Mouse (Mus musculus): Measurements from ENCODE around the gene Papola. TPM values are rescaled to one million over a fixed set of nuclear protein-coding genes. Genes with fewer than 3 reads are reported as not detected.

The Papola gene
- polyA plus RNA-seq, 1 experiment from 2014 or later = 167 TPM

DNA sequence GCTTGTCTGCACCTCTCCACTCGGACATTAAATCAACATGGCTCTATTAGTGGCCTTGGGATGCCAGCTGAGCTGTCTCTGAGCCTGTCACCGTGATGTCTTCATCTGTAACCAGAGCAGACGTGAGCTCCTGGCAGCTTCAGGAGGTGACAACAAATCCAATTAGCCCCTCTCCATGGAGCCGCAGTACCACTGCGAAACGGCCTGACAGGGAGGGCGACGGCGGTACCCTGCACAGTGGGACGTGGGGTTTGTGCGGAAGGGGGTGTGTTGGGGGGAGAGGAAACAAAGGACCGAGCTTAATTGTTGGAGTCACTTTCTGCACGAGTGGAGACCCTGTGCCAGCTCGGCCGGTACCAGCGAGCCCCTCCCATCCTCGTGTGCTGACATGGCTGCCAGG lies 90.6 kb downstream of the Papola start:
- H3K4me1 ChIP-seq = peaks cover 16% of the 10 kb centered on the region
- no peak overlapping the region for H3K9ac ChIP-seq
- H3K4me2 ChIP-seq = peak overlapping the region; percentile 35
- peaks cover 5% of the 10 kb centered on the region; the same call in 1 of the 2 replicates for H3K9me3 ChIP-seq
- H3K27me3 ChIP-seq (replicated peaks) = peaks cover 20% of the 10 kb centered on the region
- H3K36me3 ChIP-seq (replicated peaks) = no peaks in the 10 kb centered on the region
- no peak overlapping the region for H3K4me3 ChIP-seq
- peak; percentile 90 for ATAC-seq (replicated peaks)
- no peak overlapping the region for H3K27ac ChIP-seq
- 2% methylated on average over 17 of the region's 17 CpGs for WGBS

DNA sequence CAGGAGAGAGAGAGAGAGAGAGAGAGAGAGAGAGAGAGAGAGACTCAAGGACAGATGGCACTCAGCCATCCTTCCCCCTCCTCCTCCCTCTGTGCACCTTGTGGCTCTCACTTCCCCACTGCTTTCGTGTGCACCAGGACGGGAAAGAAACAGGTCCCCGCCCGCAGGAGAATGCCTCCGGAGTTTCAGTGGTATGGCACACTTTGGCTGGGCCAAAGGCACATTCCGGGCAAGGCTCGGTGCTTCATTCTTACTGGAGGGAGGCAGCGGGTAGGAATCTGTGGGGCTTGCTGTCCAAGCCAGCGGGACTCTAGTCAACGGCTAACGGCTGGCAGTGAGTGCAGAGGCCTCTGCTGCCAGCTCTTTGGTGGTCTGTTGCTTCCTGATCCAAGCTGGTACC lies 92.0 kb downstream of the Papola start:
- Histone ChIP-seq H3K27me3 (replicated peaks) (peaks cover 15% of the 10 kb centered on the region), H3K4me3 (no peak overlapping the region), H3K9ac (no peak overlapping the region), H3K27ac (no peak overlapping the region), H3K4me1 (peaks cover 16% of the 10 kb centered on the region), H3K4me2 (no peak overlapping the region), H3K9me3 (peaks cover 5% of the 10 kb centered on the region; the same call in 1 of the 2 replicates), H3K36me3 (replicated peaks) (no peaks in the 10 kb centered on the region)
- 59% methylated on average over 11 of the region's 11 CpGs for WGBS
- no peak for ATAC-seq (replicated peaks)

DNA sequence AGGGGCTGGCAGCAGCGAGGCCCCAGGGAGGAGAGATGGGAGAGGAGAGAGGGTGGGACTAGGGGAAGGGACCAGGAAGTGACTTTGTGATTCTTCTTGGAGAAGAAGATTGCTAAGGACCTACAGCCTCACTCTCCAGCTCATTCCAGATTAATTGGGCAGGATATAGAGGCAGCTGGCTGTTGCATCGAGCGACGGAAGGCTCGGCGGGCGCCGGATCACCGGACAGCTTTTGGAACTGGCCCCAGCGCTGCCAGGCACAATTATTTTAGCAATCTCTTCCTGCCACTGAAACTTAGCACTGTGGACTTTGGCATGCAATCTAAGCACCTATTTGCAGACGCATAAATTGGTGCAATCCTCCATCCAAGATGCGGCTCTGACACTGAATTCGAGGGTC lies 92.4 kb downstream of the Papola start:
- Histone ChIP-seq H3K4me3 (no peak overlapping the region), H3K27me3 (replicated peaks) (peaks cover 11% of the 10 kb centered on the region; the same call in 1 of the 2 replicates)
- no peak for ATAC-seq (replicated peaks)

DNA sequence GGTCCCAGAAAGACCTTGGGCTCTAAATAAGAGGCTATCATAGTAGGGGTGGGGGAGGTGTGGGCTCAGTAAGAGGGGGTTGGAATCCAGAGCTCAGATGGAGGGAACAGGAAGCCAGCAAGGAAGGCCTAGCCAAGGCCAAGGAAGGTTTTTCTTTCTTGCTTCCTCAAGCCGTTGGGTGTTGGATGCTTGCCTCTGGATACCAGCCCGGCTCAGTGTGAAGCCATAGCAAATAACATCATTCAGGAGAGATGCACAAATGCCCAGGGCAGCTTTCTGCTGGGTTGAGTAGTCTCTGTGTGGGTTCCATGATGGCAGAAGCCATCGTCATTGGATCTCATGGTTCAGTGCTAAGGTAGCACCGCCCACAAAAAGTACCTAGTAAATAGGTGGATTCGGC lies 94.3 kb downstream of the Papola start:
- peaks cover 16% of the 10 kb centered on the region for H3K4me1 ChIP-seq
- H3K9me3 ChIP-seq = peaks cover 5% of the 10 kb centered on the region; the same call in 1 of the 2 replicates
- H3K4me2 ChIP-seq = no peak overlapping the region
- H3K4me3 ChIP-seq = no peak overlapping the region
- H3K27me3 ChIP-seq (replicated peaks) = peaks cover 6% of the 10 kb centered on the region; the same call in 1 of the 2 replicates
- H3K36me3 ChIP-seq (replicated peaks) = no peaks in the 10 kb centered on the region
- 96% methylated on average over 5 of the region's 5 CpGs for WGBS
- ATAC-seq (replicated peaks) = no peak
- H3K9ac ChIP-seq = no peak overlapping the region
- H3K27ac ChIP-seq = no peak overlapping the region

More for the DNA sequence above, 92.4 kb downstream of the Papola start:
- 81% methylated on average over 13 of the region's 13 CpGs for WGBS
- Histone ChIP-seq H3K27ac (no peak overlapping the region), H3K36me3 (replicated peaks) (no peaks in the 10 kb centered on the region), H3K9me3 (peaks cover 5% of the 10 kb centered on the region; the same call in 1 of the 2 replicates), H3K4me2 (no peak overlapping the region), H3K9ac (no peak overlapping the region), H3K4me1 (peaks cover 16% of the 10 kb centered on the region)

DNA sequence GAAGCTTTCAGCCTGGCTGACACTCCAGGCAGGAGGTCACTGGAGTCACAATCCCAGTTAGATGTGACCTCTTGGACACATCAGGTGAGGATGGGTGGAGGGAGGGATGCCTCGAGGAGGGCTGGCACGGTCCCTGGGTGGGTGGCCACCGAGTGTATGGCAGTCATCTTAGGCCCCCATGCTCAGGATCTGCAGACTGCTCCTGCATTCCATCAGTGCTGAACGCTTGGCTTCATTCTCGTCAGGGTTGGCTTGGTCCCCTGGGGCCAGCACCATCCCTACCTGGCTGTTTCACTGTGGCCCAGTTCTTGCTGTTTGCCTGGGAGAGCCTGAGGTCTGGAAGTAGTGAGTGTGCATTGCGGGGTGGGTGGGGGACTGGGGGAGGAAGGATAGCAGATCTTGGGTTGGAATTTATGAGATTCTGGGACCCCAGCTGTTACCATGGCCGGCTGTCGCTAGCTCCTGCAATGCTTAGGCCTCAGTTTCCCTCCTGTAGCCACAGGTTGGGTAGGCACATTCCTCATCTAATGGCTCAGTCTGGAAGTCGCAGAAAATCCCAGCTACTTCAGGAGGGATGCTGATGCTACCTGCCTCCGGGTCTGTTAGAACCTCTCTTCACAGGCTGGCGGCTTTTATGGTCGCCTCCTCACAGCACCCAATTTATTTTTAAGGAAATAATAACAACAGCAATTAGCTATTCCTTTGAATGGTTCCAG lies 99.5 kb downstream of the Papola start:
- Histone ChIP-seq H3K4me1 (peaks cover 11% of the 10 kb centered on the region), H3K9ac (no peak overlapping the region), H3K9me3 (peaks cover 5% of the 10 kb centered on the region; the same call in 1 of the 2 replicates), H3K4me2 (no peak overlapping the region), H3K27ac (peak overlapping the region; percentile 66), H3K27me3 (replicated peaks) (no peaks in the 10 kb centered on the region), H3K36me3 (replicated peaks) (no peaks in the 10 kb centered on the region), H3K4me3 (no peak overlapping the region)
- ATAC-seq (replicated peaks) = peak; percentile 17; the same call in 1 of the 2 replicates
- 76% methylated on average over 12 of the region's 12 CpGs for WGBS

DNA sequence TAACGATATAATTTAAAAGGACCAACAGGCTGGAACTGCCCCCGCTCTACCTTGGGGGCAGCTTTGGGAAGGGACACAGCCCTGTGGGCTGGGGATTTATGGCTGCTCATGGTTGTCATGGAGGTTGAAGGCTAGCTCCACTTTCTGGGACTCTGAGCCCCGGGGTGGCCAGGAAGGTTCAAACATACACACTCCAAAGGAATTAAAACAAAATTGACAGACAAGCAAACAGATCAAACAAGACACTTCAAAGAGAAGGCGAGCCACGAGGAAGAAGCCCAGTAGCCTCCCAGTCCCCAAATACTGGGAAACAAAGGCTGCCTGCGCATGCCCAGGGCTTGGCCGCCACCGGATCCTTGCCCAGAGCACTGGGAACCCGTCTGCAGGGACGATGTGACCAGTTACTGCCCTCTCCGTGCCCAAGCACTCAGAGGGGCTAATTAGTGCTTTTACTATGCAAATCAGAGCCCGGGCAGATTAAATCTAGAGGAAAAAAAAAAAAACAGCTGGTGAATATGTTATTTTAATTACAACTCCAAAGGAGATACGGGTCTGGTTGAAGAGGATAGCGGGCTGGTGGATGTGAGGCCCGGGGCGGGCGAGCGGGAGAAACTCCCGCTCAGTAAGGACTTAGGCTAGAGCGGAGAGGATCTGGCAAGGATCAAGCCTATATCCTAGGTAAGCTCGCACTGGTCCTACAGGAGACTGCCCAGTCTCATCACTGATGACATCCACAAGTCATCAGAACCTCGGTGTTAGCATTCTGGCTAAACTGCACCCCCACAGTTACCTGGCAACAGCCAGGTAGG lies 100.2 kb downstream of the Papola start:
- H3K4me3 ChIP-seq = no peak overlapping the region
- peak; percentile 67 for ATAC-seq (replicated peaks)
- no peak overlapping the region for H3K9ac ChIP-seq

More for the DNA sequence above, 100.2 kb downstream of the Papola start:
- Histone ChIP-seq H3K4me2 (0 out of 2 replicates have a peak overlapping the region, but pooled peaks have one; percentile 23), H3K9me3 (peaks cover 2% of the 10 kb centered on the region; the same call in 1 of the 2 replicates), H3K27ac (peak overlapping the region; percentile 66), H3K4me1 (peaks cover 11% of the 10 kb centered on the region), H3K27me3 (replicated peaks) (no peaks in the 10 kb centered on the region; the same call in 1 of the 2 replicates), H3K36me3 (replicated peaks) (no peaks in the 10 kb centered on the region)
- 23% methylated on average over 22 of the region's 22 CpGs for WGBS

Small RNAs within 50 kb of the gene (microRNA-seq; reads per million reads assigned to microRNA genes)
- 1.7 reads per million for gene Gm22120

Other genes starting within 250 kb of the Papola start
- 1.9 TPM in 2 replicates for gene Bdkrb2, start 221.5 kb upstream of the Papola start, polyA plus RNA-seq (2015; fragmentation: Nextera tagmentation; extraction: Ambion mirVana)
- gene Bdkrb1, start 181.6 kb upstream of the Papola start, polyA plus RNA-seq (2015; fragmentation: Nextera tagmentation; extraction: Ambion mirVana) = 0.19 TPM in 1 of 2 replicates, not detected in the other
- gene Gskip, start 99.9 kb upstream of the Papola start, polyA plus RNA-seq (2015; fragmentation: Nextera tagmentation; extraction: Ambion mirVana) = 33.5 and 33.9 TPM in 2 replicates
- 15.8 and 16.3 TPM in 2 replicates for gene Atg2b, start 99.5 kb upstream of the Papola start, polyA plus RNA-seq (2015; fragmentation: Nextera tagmentation; extraction: Ambion mirVana)
- 1.8 and 2.2 TPM in 2 replicates for gene Ak7, start 78.7 kb upstream of the Papola start, polyA plus RNA-seq (2015; fragmentation: Nextera tagmentation; extraction: Ambion mirVana)
- gene Vrk1, start 225.5 kb downstream of the Papola start, polyA plus RNA-seq (2015; fragmentation: Nextera tagmentation; extraction: Ambion mirVana) = 31.6 and 32.6 TPM in 2 replicates

All from midbrain, embryonic 15.5 days (tissue).